Mouse (Mus musculus): ENCODE results near the gene Hmg20a. TPM values are rescaled to one million over a fixed set of nuclear protein-coding genes. Genes with fewer than 3 reads are reported as not detected.
"Not testable (repeated sequence)": the region's sequence is repeated elsewhere in the genome, so short reads cannot be mapped to it uniquely, and the experiment has no call there.

Hmg20a gene
- total and polyA plus RNA-seq, 2 experiments from 2014 or later = 62.0 to 76.3 TPM

- ATAC-seq (ENCODE audit: low FRiP score) (no peak), DNase-seq (ENCODE audit: low spot score) (no peak)
- Histone ChIP-seq H3K4me1 (ENCODE audit: insufficient read depth, low read length) (no peaks in the 10 kb centered on the region), H3K4me2 (ENCODE audit: low read depth, low read length, poor library complexity, severe bottlenecking) (no peak overlapping the region), H3K4me3 (ENCODE audit: low read depth, low read length) (no peak overlapping the region), H3K9me3 (ENCODE audit: low read length) (no peaks in the 10 kb centered on the region), H3K27me3 (ENCODE audit: insufficient read depth, low read length) (no peaks in the 10 kb centered on the region), H3K27ac (ENCODE audit: low read depth, low read length) (no peak overlapping the region), H3K9ac (replicated peaks; ENCODE audit: low read length, poor library complexity, severe bottlenecking) (no peak overlapping the region), H3K36me3 (ENCODE audit: insufficient read depth, low read length) (no peaks in the 10 kb centered on the region)
- WGBS = 92% methylated on average over 4 of the region's 4 CpGs
- TF ChIP-seq CTCF (IDR thresholded peaks at IDR 0.05) = no peak
Observed at GRCm38 (mm10) chr9:56424861-56425260, 6.5 kb downstream of the Hmg20a start.

- no peak for ATAC-seq (ENCODE audit: low FRiP score)
Observed at GRCm38 (mm10) chr9:56435821-56436526, 17.6 kb downstream of the Hmg20a start.

GRCm38 (mm10) chr9:56437300-56437892, 19.0 kb downstream of the Hmg20a start:
- not testable (repeated sequence) for H3K27ac ChIP-seq (ENCODE audit: low read depth, low read length); H3K36me3 ChIP-seq (ENCODE audit: insufficient read depth, low read length); DNase-seq (ENCODE audit: low spot score); H3K4me3 ChIP-seq (ENCODE audit: low read depth, low read length); H3K4me2 ChIP-seq (ENCODE audit: low read depth, low read length, poor library complexity, severe bottlenecking); H3K9ac ChIP-seq (replicated peaks; ENCODE audit: low read length, poor library complexity, severe bottlenecking); H3K27me3 ChIP-seq (ENCODE audit: insufficient read depth, low read length); H3K4me1 ChIP-seq (ENCODE audit: insufficient read depth, low read length); ATAC-seq (ENCODE audit: low FRiP score); H3K9me3 ChIP-seq (ENCODE audit: low read length)
- 93% methylated on average over 20 of the region's 29 CpGs for WGBS

More at GRCm38 (mm10) chr9:56435821-56436526, 17.6 kb downstream of the Hmg20a start:
- Histone ChIP-seq H3K9ac (replicated peaks; ENCODE audit: low read length, poor library complexity, severe bottlenecking) (no peak overlapping the region), H3K4me1 (ENCODE audit: insufficient read depth, low read length) (no peaks in the 10 kb centered on the region), H3K36me3 (ENCODE audit: insufficient read depth, low read length) (no peaks in the 10 kb centered on the region), H3K27me3 (ENCODE audit: insufficient read depth, low read length) (no peaks in the 10 kb centered on the region), H3K27ac (ENCODE audit: low read depth, low read length) (no peak overlapping the region), H3K4me2 (ENCODE audit: low read depth, low read length, poor library complexity, severe bottlenecking) (no peak overlapping the region), H3K4me3 (ENCODE audit: low read depth, low read length) (no peak overlapping the region), H3K9me3 (ENCODE audit: low read length) (no peaks in the 10 kb centered on the region)
- peak; percentile 10 for DNase-seq (ENCODE audit: low spot score)
- TF ChIP-seq CTCF (IDR thresholded peaks at IDR 0.05) = no peak
- 83% methylated on average over 5 of the region's 5 CpGs for WGBS

GRCm38 (mm10) chr9:56439699-56440098, 21.3 kb downstream of the Hmg20a start:
- H3K9me3 ChIP-seq (ENCODE audit: low read length) = no peaks in the 10 kb centered on the region
- no peaks in the 10 kb centered on the region for H3K27me3 ChIP-seq (ENCODE audit: insufficient read depth, low read length)
- 79% methylated on average over 7 of the region's 7 CpGs for WGBS
- no peak overlapping the region for H3K4me2 ChIP-seq (ENCODE audit: low read depth, low read length, poor library complexity, severe bottlenecking)
- no peak for TF ChIP-seq CTCF (IDR thresholded peaks at IDR 0.05)
- no peaks in the 10 kb centered on the region for H3K36me3 ChIP-seq (ENCODE audit: insufficient read depth, low read length)
- no peak overlapping the region for H3K4me3 ChIP-seq (ENCODE audit: low read depth, low read length)
- no peak overlapping the region for H3K27ac ChIP-seq (ENCODE audit: low read depth, low read length)
- no peak for DNase-seq (ENCODE audit: low spot score)
- no peak overlapping the region for H3K9ac ChIP-seq (replicated peaks; ENCODE audit: low read length, poor library complexity, severe bottlenecking)
- no peaks in the 10 kb centered on the region for H3K4me1 ChIP-seq (ENCODE audit: insufficient read depth, low read length)
- ATAC-seq (ENCODE audit: low FRiP score) = no peak

GRCm38 (mm10) chr9:56451570-56451969, 33.2 kb downstream of the Hmg20a start:
- no peak overlapping the region for H3K27ac ChIP-seq (ENCODE audit: low read depth, low read length)
- no peak overlapping the region for H3K9ac ChIP-seq (replicated peaks; ENCODE audit: low read length, poor library complexity, severe bottlenecking)

GRCm38 (mm10) chr9:56453038-56453815, 34.8 kb downstream of the Hmg20a start:
- no peaks in the 10 kb centered on the region for H3K27me3 ChIP-seq (ENCODE audit: insufficient read depth, low read length)
- WGBS = 92% methylated on average over 2 of the region's 2 CpGs
- no peak for ATAC-seq (ENCODE audit: low FRiP score)
- H3K4me3 ChIP-seq (ENCODE audit: low read depth, low read length) = no peak overlapping the region
- no peaks in the 10 kb centered on the region for H3K9me3 ChIP-seq (ENCODE audit: low read length)
- no peak overlapping the region for H3K27ac ChIP-seq (ENCODE audit: low read depth, low read length)
- no peak overlapping the region for H3K4me2 ChIP-seq (ENCODE audit: low read depth, low read length, poor library complexity, severe bottlenecking)
- H3K9ac ChIP-seq (replicated peaks; ENCODE audit: low read length, poor library complexity, severe bottlenecking) = no peak overlapping the region
- TF ChIP-seq CTCF (IDR thresholded peaks at IDR 0.05) = no peak
- H3K4me1 ChIP-seq (ENCODE audit: insufficient read depth, low read length) = no peaks in the 10 kb centered on the region
- no peak for DNase-seq (ENCODE audit: low spot score)
- H3K36me3 ChIP-seq (ENCODE audit: insufficient read depth, low read length) = no peaks in the 10 kb centered on the region

More at GRCm38 (mm10) chr9:56451570-56451969, 33.2 kb downstream of the Hmg20a start:
- Histone ChIP-seq H3K27me3 (ENCODE audit: insufficient read depth, low read length) (no peaks in the 10 kb centered on the region), H3K9me3 (ENCODE audit: low read length) (no peaks in the 10 kb centered on the region), H3K4me1 (ENCODE audit: insufficient read depth, low read length) (no peaks in the 10 kb centered on the region), H3K36me3 (ENCODE audit: insufficient read depth, low read length) (no peaks in the 10 kb centered on the region), H3K4me2 (ENCODE audit: low read depth, low read length, poor library complexity, severe bottlenecking) (no peak overlapping the region), H3K4me3 (ENCODE audit: low read depth, low read length) (no peak overlapping the region)
- TF ChIP-seq CTCF (IDR thresholded peaks at IDR 0.05) = no peak
- ATAC-seq (ENCODE audit: low FRiP score) = no peak
- peak; percentile 27 for DNase-seq (ENCODE audit: low spot score)
- WGBS = 85% methylated on average over 6 of the region's 6 CpGs

Data from midbrain, postnatal 0 days (tissue).